Mouse (Mus musculus) left cerebral cortex, adult 18-20 months (tissue): Measurements from ENCODE around the gene Npl. TPM values are rescaled to one million over a fixed set of nuclear protein-coding genes. Genes with fewer than 3 reads are reported as not detected.
"Not testable (repeated sequence)": the region's sequence is repeated elsewhere in the genome, so short reads cannot be mapped to it uniquely, and the experiment has no call there.

Source experiments
- DNase-seq, 2 experiments: peaks; one replicate each; pipeline ENCODE4 v3.0.0; 2021 to 2022; ENCODE audit warnings: low spot score in 2 of 2, mixed read lengths in 1 of 2
- total RNA-seq, 2 experiments: library from RNA; stranded (reverse); gene quantifications; 2 replicates each; pipeline ENCODE4 v1.2.3; 2021

Gene Npl
- total RNA-seq, 2 experiments from 2014 or later = 5.3 to 5.4 TPM

GRCm38 (mm10) chr1:153489963-153490362 is 59.9 kb downstream of the Npl start:
- no peak for DNase-seq

- DNase-seq = no peak
These were observed 60.3 kb downstream of the Npl start for GRCm38 (mm10) chr1:153489540-153489939.

- no peak for DNase-seq
These were observed 60.7 kb downstream of the Npl start for GRCm38 (mm10) chr1:153489132-153489531.

- DNase-seq = peak; percentile 98 to 99
These were observed 62.4 kb downstream of the Npl start, which contains the start of gene Dhx9 for GRCm38 (mm10) chr1:153487500-153487879. TSS of gene Dhx9 (minus strand) at chr1:153487660.

GRCm38 (mm10) chr1:153486767-153487499 is 62.9 kb downstream of the Npl start:
- peak in 1 of 2 experiments; percentile 78 for DNase-seq

GRCm38 (mm10) chr1:153486120-153486519 is 63.7 kb downstream of the Npl start:
- not testable (repeated sequence) for DNase-seq

- DNase-seq = no peak
These were observed 64.5 kb downstream of the Npl start for GRCm38 (mm10) chr1:153485201-153485796.

- no peak for DNase-seq
These were observed 68.8 kb downstream of the Npl start for GRCm38 (mm10) chr1:153481025-153481412.

GRCm38 (mm10) chr1:153480386-153481024 is 69.3 kb downstream of the Npl start:
- peak; percentile 52 to 75 for DNase-seq

- no peak for DNase-seq
These were observed 70.5 kb downstream of the Npl start for GRCm38 (mm10) chr1:153479296-153479695.

- DNase-seq = no peak
These were observed 88.0 kb downstream of the Npl start for GRCm38 (mm10) chr1:153461796-153462195.

- DNase-seq = no peak
These were observed 93.7 kb downstream of the Npl start for GRCm38 (mm10) chr1:153456137-153456536.

- no peak for DNase-seq
These were observed 96.7 kb downstream of the Npl start for GRCm38 (mm10) chr1:153453146-153453642.

Other genes starting within 250 kb of the Npl start
- 10 to 100 TPM; 25.3 to 25.5 TPM for gene Lamc1, start 217.3 kb downstream of the Npl start, total RNA-seq
- gene Shcbp1l, start 124.9 kb downstream of the Npl start, total RNA-seq = 1 to 10 TPM; 2.5 to 3.0 TPM
- gene Dhx9, start 62.4 kb downstream of the Npl start, total RNA-seq = 10 to 100 TPM; 96.1 to 99.8 TPM
- 10 to 100 TPM; 60.4 to 61.1 TPM for gene Rgs8, start 103.0 kb upstream of the Npl start, total RNA-seq
- 10 to 100 TPM; 10.3 to 12.6 TPM for gene Rgs16, start 190.3 kb upstream of the Npl start, total RNA-seq
- 10 to 100 TPM; 11.7 to 13.4 TPM for gene Rnasel, start 199.4 kb upstream of the Npl start, total RNA-seq